Mouse (Mus musculus): ENCODE results near the gene Rhoh.

- TF ChIP-seq CTCF (IDR thresholded peaks at IDR 0.05) (no peak), POLR2A (IDR thresholded peaks at IDR 0.05; ENCODE audit: insufficient read depth, low read depth, low read length) (no peak)
Observed at GRCm38 (mm10) chr5:65881254-65881653, 20.2 kb downstream of the Rhoh start.
